Mouse (Mus musculus): ENCODE measurements around the gene Vav1. TPM values are rescaled to one million over a fixed set of nuclear protein-coding genes. Genes with fewer than 3 reads are reported as not detected.
"Not testable (repeated sequence)": the region's sequence is repeated elsewhere in the genome, so short reads cannot be mapped to it uniquely, and the experiment has no call there.

The Vav1 gene
- polyA plus RNA-seq, 1 experiment from 2014 or later = 1.5 TPM

- WGBS = 78% methylated on average over 9 of the region's 9 CpGs
- Histone ChIP-seq H3K9ac (replicated peaks) (no peak overlapping the region), H3K4me1 (0 out of 2 replicates have a peak, but pooled peaks cover 2% of the 10 kb centered on the region), H3K9me3 (no peaks in the 10 kb centered on the region), H3K4me2 (replicated peaks) (0 out of 2 replicates have a peak overlapping the region, but pooled peaks have one; percentile 14), H3K27ac (replicated peaks) (no peak overlapping the region), H3K36me3 (no peaks in the 10 kb centered on the region), H3K27me3 (no peaks in the 10 kb centered on the region), H3K4me3 (no peak overlapping the region)
- ATAC-seq (replicated peaks) = no peak
Observed at GRCm38 (mm10) chr17:57334001-57334760, 55.3 kb downstream of the Vav1 start.

- Histone ChIP-seq H3K27me3 (no peaks in the 10 kb centered on the region), H3K4me3 (no peak overlapping the region), H3K27ac (replicated peaks) (no peak overlapping the region), H3K36me3 (no peaks in the 10 kb centered on the region), H3K4me2 (replicated peaks) (0 out of 2 replicates have a peak overlapping the region, but pooled peaks have one; percentile 14), H3K4me1 (0 out of 2 replicates have a peak, but pooled peaks cover 2% of the 10 kb centered on the region), H3K9ac (replicated peaks) (no peak overlapping the region), H3K9me3 (no peaks in the 10 kb centered on the region)
- peak; percentile 41 for ATAC-seq (replicated peaks)
- WGBS = 7% methylated on average over 16 of the region's 16 CpGs
Observed at GRCm38 (mm10) chr17:57334761-57335150, 55.9 kb downstream of the Vav1 start.

- WGBS = 71% methylated on average over 9 of the region's 9 CpGs
- H3K9me3 ChIP-seq; H3K4me3 ChIP-seq; H3K27ac ChIP-seq (replicated peaks); H3K9ac ChIP-seq (replicated peaks); H3K4me1 ChIP-seq; H3K36me3 ChIP-seq; H3K4me2 ChIP-seq (replicated peaks); H3K27me3 ChIP-seq: not testable (repeated sequence)
- peak; percentile 17 for ATAC-seq (replicated peaks)
Observed at GRCm38 (mm10) chr17:57335194-57335593, 56.3 kb downstream of the Vav1 start.

- no peak overlapping the region for H3K9ac ChIP-seq (replicated peaks)
- no peaks in the 10 kb centered on the region for H3K27me3 ChIP-seq
- no peaks in the 10 kb centered on the region for H3K9me3 ChIP-seq
- WGBS = 12% methylated on average over 11 of the region's 11 CpGs
- H3K4me2 ChIP-seq (replicated peaks) = no peak overlapping the region
- H3K4me1 ChIP-seq = 0 out of 2 replicates have a peak, but pooled peaks cover 2% of the 10 kb centered on the region
- ATAC-seq (replicated peaks) = peak; percentile 90
- no peaks in the 10 kb centered on the region for H3K36me3 ChIP-seq
- no peak overlapping the region for H3K27ac ChIP-seq (replicated peaks)
- no peak overlapping the region for H3K4me3 ChIP-seq
Observed at GRCm38 (mm10) chr17:57335673-57336303, 56.9 kb downstream of the Vav1 start.

GRCm38 (mm10) chr17:57337996-57338395 lies 59.1 kb downstream of the Vav1 start:
- no peak for ATAC-seq (replicated peaks)
- WGBS = 84% methylated on average over 10 of the region's 10 CpGs
- no peaks in the 10 kb centered on the region for H3K36me3 ChIP-seq
- H3K27ac ChIP-seq (replicated peaks) = no peak overlapping the region
- H3K9ac ChIP-seq (replicated peaks) = no peak overlapping the region
- no peaks in the 10 kb centered on the region for H3K9me3 ChIP-seq
- 0 out of 2 replicates have a peak, but pooled peaks cover 2% of the 10 kb centered on the region for H3K4me1 ChIP-seq
- H3K4me3 ChIP-seq = no peak overlapping the region
- H3K27me3 ChIP-seq = no peaks in the 10 kb centered on the region
- H3K4me2 ChIP-seq (replicated peaks) = no peak overlapping the region

- 0 out of 2 replicates have a peak, but pooled peaks cover 2% of the 10 kb centered on the region for H3K4me1 ChIP-seq
- no peak overlapping the region for H3K27ac ChIP-seq (replicated peaks)
- H3K4me2 ChIP-seq (replicated peaks) = no peak overlapping the region
- no peaks in the 10 kb centered on the region for H3K27me3 ChIP-seq
- no peaks in the 10 kb centered on the region for H3K36me3 ChIP-seq
- H3K9ac ChIP-seq (replicated peaks) = no peak overlapping the region
- H3K9me3 ChIP-seq = no peaks in the 10 kb centered on the region
- 74% methylated on average over 9 of the region's 9 CpGs for WGBS
- ATAC-seq (replicated peaks) = no peak
- no peak overlapping the region for H3K4me3 ChIP-seq
Observed at GRCm38 (mm10) chr17:57339298-57339697, 60.4 kb downstream of the Vav1 start.

- Histone ChIP-seq H3K4me2 (replicated peaks) (no peak overlapping the region), H3K27me3 (no peaks in the 10 kb centered on the region), H3K4me1 (no peaks in the 10 kb centered on the region), H3K4me3 (no peak overlapping the region), H3K36me3 (no peaks in the 10 kb centered on the region), H3K27ac (replicated peaks) (no peak overlapping the region), H3K9me3 (no peaks in the 10 kb centered on the region), H3K9ac (replicated peaks) (no peak overlapping the region)
- 86% methylated on average over 4 of the region's 4 CpGs for WGBS
- ATAC-seq (replicated peaks) = no peak
Observed at GRCm38 (mm10) chr17:57341568-57341967, 62.7 kb downstream of the Vav1 start.

GRCm38 (mm10) chr17:57344029-57344707 lies 65.3 kb downstream of the Vav1 start:
- no peaks in the 10 kb centered on the region for H3K36me3 ChIP-seq
- no peak for ATAC-seq (replicated peaks)
- no peaks in the 10 kb centered on the region for H3K4me1 ChIP-seq
- H3K27me3 ChIP-seq = no peaks in the 10 kb centered on the region
- H3K9me3 ChIP-seq = no peaks in the 10 kb centered on the region
- no peak overlapping the region for H3K9ac ChIP-seq (replicated peaks)
- H3K4me3 ChIP-seq = no peak overlapping the region
- no peak overlapping the region for H3K4me2 ChIP-seq (replicated peaks)
- 69% methylated on average over 2 of the region's 2 CpGs for WGBS
- no peak overlapping the region for H3K27ac ChIP-seq (replicated peaks)

GRCm38 (mm10) chr17:57347017-57347416 lies 68.1 kb downstream of the Vav1 start:
- H3K27me3 ChIP-seq = no peaks in the 10 kb centered on the region
- WGBS = 71% methylated on average over 6 of the region's 6 CpGs
- no peaks in the 10 kb centered on the region for H3K36me3 ChIP-seq
- no peak for ATAC-seq (replicated peaks)
- H3K4me2 ChIP-seq (replicated peaks) = no peak overlapping the region
- no peak overlapping the region for H3K27ac ChIP-seq (replicated peaks)
- H3K4me1 ChIP-seq = no peaks in the 10 kb centered on the region
- no peaks in the 10 kb centered on the region for H3K9me3 ChIP-seq
- H3K9ac ChIP-seq (replicated peaks) = no peak overlapping the region
- H3K4me3 ChIP-seq = no peak overlapping the region

- no peaks in the 10 kb centered on the region for H3K27me3 ChIP-seq
- H3K9ac ChIP-seq (replicated peaks) = no peak overlapping the region
- no peaks in the 10 kb centered on the region for H3K9me3 ChIP-seq
- no peaks in the 10 kb centered on the region for H3K36me3 ChIP-seq
- 85% methylated on average over 2 of the region's 2 CpGs for WGBS
- ATAC-seq (replicated peaks) = no peak
- H3K4me1 ChIP-seq = no peaks in the 10 kb centered on the region
- H3K27ac ChIP-seq (replicated peaks) = no peak overlapping the region
- H3K4me3 ChIP-seq = no peak overlapping the region
- H3K4me2 ChIP-seq (replicated peaks) = no peak overlapping the region
Observed at GRCm38 (mm10) chr17:57347781-57348180, 68.9 kb downstream of the Vav1 start.

- 77% methylated on average over 5 of the region's 5 CpGs for WGBS
- H3K4me3 ChIP-seq = no peak overlapping the region
- H3K9ac ChIP-seq (replicated peaks) = no peak overlapping the region
- no peak overlapping the region for H3K27ac ChIP-seq (replicated peaks)
- no peaks in the 10 kb centered on the region for H3K27me3 ChIP-seq
- H3K4me2 ChIP-seq (replicated peaks) = no peak overlapping the region
- no peaks in the 10 kb centered on the region for H3K4me1 ChIP-seq
- ATAC-seq (replicated peaks) = no peak
- no peaks in the 10 kb centered on the region for H3K36me3 ChIP-seq
- H3K9me3 ChIP-seq = no peaks in the 10 kb centered on the region
Observed at GRCm38 (mm10) chr17:57349067-57349466, 70.2 kb downstream of the Vav1 start.

- no peak overlapping the region for H3K27ac ChIP-seq (replicated peaks)
- no peaks in the 10 kb centered on the region for H3K27me3 ChIP-seq
- no peaks in the 10 kb centered on the region for H3K36me3 ChIP-seq
- no peak for ATAC-seq (replicated peaks)
- H3K9me3 ChIP-seq = no peaks in the 10 kb centered on the region
- no peaks in the 10 kb centered on the region for H3K4me1 ChIP-seq
- H3K9ac ChIP-seq (replicated peaks) = no peak overlapping the region
- no peak overlapping the region for H3K4me2 ChIP-seq (replicated peaks)
- 89% methylated on average over 5 of the region's 5 CpGs for WGBS
- no peak overlapping the region for H3K4me3 ChIP-seq
Observed at GRCm38 (mm10) chr17:57350212-57350611, 71.3 kb downstream of the Vav1 start.

Data from forebrain, embryonic 15.5 days (tissue).